Mouse (Mus musculus) embryonic facial prominence, embryonic 13.5 days (tissue): ENCODE results near the gene Sptlc2. TPM values are rescaled to one million over a fixed set of nuclear protein-coding genes. Genes with fewer than 3 reads are reported as not detected.
"Not testable (repeated sequence)": the region's sequence is repeated elsewhere in the genome, so short reads cannot be mapped to it uniquely, and the experiment has no call there.

Experiments
- ATAC-seq: fragments of 200-750 bp; cut with Nextera tagmentation; 2 replicates; pipeline ENCODE4 v1.8.0; 2017; ENCODE audit warnings: low read depth; ENCODE audit not compliant: insufficient number of reproducible peaks, insufficient read depth, low FRiP score, low TSS enrichment
- H3K27ac ChIP-seq: fragments of 300-500 bp; sonication (generic); 2 replicates; pipeline ENCODE4 v1.5.1; 2015; ENCODE audit warnings: moderate library complexity, mild to moderate bottlenecking, inconsistent platforms
- H3K27me3 ChIP-seq: fragments of 300-500 bp; sonication (generic); 2 replicates; pipeline ENCODE4 v1.6.1; 2015; ENCODE audit warnings: mild to moderate bottlenecking, inconsistent platforms
- H3K36me3 ChIP-seq: fragments of 300-500 bp; sonication (generic); 2 replicates; pipeline ENCODE4 v1.6.1; 2015; ENCODE audit warnings: mild to moderate bottlenecking, inconsistent platforms
- H3K4me1 ChIP-seq: fragments of 300-500 bp; sonication (generic); 2 replicates; pipeline ENCODE4 v1.6.1; 2015; ENCODE audit warnings: inconsistent platforms
- H3K4me2 ChIP-seq: fragments of 300-500 bp; sonication (generic); 2 replicates; pipeline ENCODE4 v1.6.1; 2015; ENCODE audit warnings: moderate library complexity, mild to moderate bottlenecking, inconsistent platforms
- H3K4me3 ChIP-seq: fragments of 300-500 bp; sonication (generic); 2 replicates; pipeline ENCODE4 v1.5.1; 2015; ENCODE audit warnings: mild to moderate bottlenecking, inconsistent platforms
- H3K9ac ChIP-seq: fragments of 300-500 bp; sonication (generic); 2 replicates; pipeline ENCODE4 v1.6.1; 2015; ENCODE audit warnings: mild to moderate bottlenecking, inconsistent platforms
- H3K9me3 ChIP-seq: fragments of 300-500 bp; sonication (generic); 2 replicates; pipeline ENCODE4 v1.6.1; 2016; ENCODE audit warnings: inconsistent platforms
- WGBS: fragments of 180-500 bp; shearing (Covaris S2); methylation state at CpG from one replicate; pipeline ENCODE4 v1.1.7; 2015; ENCODE audit warnings: mixed read lengths; 5-methylcytosine and 5-hydroxymethylcytosine counted together
- polyA plus RNA-seq: library from polyadenylated mRNA; unstranded; fragments of >200 nt; fragmentation: Nextera tagmentation; extraction: Ambion mirVana; gene quantifications from 2 replicates; pipeline ENCODE4 v1.2.1, GENCODE M21; 2015

Gene Sptlc2
- polyA plus RNA-seq, 1 experiment from 2014 or later, result 76.3 TPM

- Histone ChIP-seq H3K36me3 (peaks cover 15% of the 10 kb centered on the region; the same call in 1 of the 2 replicates), H3K27me3 (no peaks in the 10 kb centered on the region), H3K4me1 (peaks cover 21% of the 10 kb centered on the region; the same call in 1 of the 2 replicates), H3K4me3 (no peak overlapping the region), H3K9ac (no peak overlapping the region), H3K9me3 (no peaks in the 10 kb centered on the region), H3K27ac (no peak overlapping the region), H3K4me2 (no peak overlapping the region)
- ATAC-seq, result no peak
- WGBS, result 51% methylated on average over 4 of the region's 4 CpGs
Measured at GRCm38 (mm10) chr12:87328025-87328424, 60.1 kb downstream of the Sptlc2 start.

DNA sequence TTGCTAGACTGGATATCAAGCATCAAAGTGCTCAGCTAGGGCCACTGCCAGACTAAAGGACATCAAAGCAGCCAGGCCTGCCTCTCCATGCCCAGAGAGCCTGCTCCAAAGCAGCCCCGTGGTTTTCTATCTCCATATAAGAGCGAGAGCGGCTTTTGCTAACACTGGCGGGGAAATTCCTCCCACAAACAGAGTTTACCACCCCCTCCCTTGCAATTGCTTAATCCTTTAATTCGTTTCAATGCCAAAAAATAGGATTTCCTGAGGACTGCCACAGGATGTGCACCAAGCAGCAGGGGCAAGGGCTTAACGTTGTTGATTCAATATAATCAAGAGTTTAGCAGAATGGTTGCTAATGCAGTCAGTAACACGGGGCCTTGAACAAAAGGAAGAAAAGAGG lies 60.5 kb downstream of the Sptlc2 start:
- Histone ChIP-seq H3K4me2 (no peak overlapping the region), H3K4me3 (no peak overlapping the region), H3K9ac (no peak overlapping the region), H3K36me3 (peaks cover 15% of the 10 kb centered on the region; the same call in 1 of the 2 replicates), H3K9me3 (no peaks in the 10 kb centered on the region), H3K27me3 (no peaks in the 10 kb centered on the region), H3K4me1 (peaks cover 21% of the 10 kb centered on the region; the same call in 1 of the 2 replicates), H3K27ac (no peak overlapping the region)
- ATAC-seq, result no peak
- 17% methylated on average over 7 of the region's 7 CpGs for WGBS

GRCm38 (mm10) chr12:87325452-87325851 lies 62.7 kb downstream of the Sptlc2 start:
- no peak overlapping the region for H3K9ac ChIP-seq
- no peaks in the 10 kb centered on the region for H3K27me3 ChIP-seq
- no peaks in the 10 kb centered on the region for H3K9me3 ChIP-seq
- no peak overlapping the region for H3K4me3 ChIP-seq
- WGBS, result 93% methylated on average over 3 of the region's 3 CpGs
- H3K4me2 ChIP-seq, result no peak overlapping the region
- peaks cover 15% of the 10 kb centered on the region; the same call in 1 of the 2 replicates for H3K36me3 ChIP-seq
- no peak for ATAC-seq
- H3K4me1 ChIP-seq, result peaks cover 10% of the 10 kb centered on the region; the same call in 1 of the 2 replicates
- no peak overlapping the region for H3K27ac ChIP-seq

DNA sequence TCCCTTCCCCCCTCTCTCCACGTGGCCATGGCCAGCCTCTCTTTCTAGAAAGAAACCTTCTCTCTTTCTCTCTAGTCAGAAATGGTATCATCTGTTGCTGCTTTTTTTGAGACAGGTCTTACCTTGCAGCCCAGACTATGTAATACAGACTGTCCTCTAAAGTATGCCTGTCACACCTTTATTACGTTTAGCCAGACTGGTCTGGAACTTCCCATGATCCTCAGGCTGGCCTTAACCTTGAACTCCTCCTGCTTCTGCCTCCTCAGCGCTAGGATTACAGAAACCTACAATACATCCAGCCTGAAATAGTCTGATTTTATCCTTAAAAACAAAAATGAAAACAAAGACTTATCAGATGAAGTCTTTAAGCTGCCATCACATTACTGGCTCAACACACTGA lies 68.9 kb downstream of the Sptlc2 start:
- no peaks in the 10 kb centered on the region for H3K27me3 ChIP-seq
- no peak for ATAC-seq

DNA sequence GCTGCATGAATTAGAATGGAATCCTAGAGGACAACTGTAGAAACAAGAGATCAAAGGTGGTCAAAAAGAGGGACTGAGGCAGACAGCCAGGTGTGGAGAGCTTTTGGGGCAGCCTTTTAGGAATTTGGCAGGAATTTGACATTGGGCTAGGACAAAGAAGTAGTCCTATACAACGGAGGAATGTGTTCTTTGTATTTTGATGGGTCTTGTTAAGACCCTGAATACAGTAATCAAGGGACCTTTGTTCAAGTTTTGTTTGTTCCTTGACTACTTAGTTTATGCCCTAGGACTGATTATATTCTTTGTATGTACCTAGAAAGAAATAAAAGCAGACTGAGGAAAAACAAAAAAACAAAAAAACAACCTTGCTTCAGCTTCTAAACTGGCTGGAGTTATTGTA lies 70.2 kb downstream of the Sptlc2 start:
- no peak overlapping the region for H3K9ac ChIP-seq
- H3K9me3 ChIP-seq, result no peaks in the 10 kb centered on the region
- H3K4me1 ChIP-seq, result no peaks in the 10 kb centered on the region
- H3K4me2 ChIP-seq, result no peak overlapping the region
- H3K4me3 ChIP-seq, result no peak overlapping the region
- no peak for ATAC-seq
- no peaks in the 10 kb centered on the region for H3K27me3 ChIP-seq
- no peak overlapping the region for H3K27ac ChIP-seq
- peaks cover 9% of the 10 kb centered on the region; the same call in 1 of the 2 replicates for H3K36me3 ChIP-seq
- 75% methylated on average over 1 of the region's 1 CpGs for WGBS

More for the DNA sequence above, 68.9 kb downstream of the Sptlc2 start:
- 79% methylated on average over 3 of the region's 3 CpGs for whole genome bisulfite sequencing
- Histone ChIP-seq H3K27ac (no peak overlapping the region), H3K9ac (no peak overlapping the region), H3K4me3 (no peak overlapping the region), H3K4me2 (no peak overlapping the region), H3K4me1 (no peaks in the 10 kb centered on the region), H3K9me3 (no peaks in the 10 kb centered on the region), H3K36me3 (peaks cover 11% of the 10 kb centered on the region; the same call in 1 of the 2 replicates)

DNA sequence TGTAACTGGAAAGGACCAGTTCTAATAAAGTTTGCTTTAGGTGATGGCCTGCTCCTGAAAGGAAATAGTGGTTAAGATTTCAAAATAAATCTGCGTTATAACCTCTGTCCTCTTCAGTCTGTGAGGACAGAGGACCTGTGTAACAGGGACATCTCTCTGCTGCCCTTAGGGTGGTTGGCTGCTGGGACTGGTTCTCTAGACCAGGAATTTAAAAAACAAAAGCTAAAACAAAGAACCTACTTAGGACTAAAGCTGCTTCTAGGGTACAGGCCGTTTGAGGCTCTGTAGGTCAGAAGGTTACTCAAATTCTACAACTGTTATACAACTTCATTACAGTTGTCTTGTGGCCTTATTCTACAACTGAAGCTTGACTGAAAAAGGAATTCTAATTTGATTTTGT lies 75.1 kb downstream of the Sptlc2 start:
- Histone ChIP-seq H3K36me3 (peaks cover 40% of the 10 kb centered on the region), H3K4me2 (no peak overlapping the region), H3K27ac (no peak overlapping the region), H3K27me3 (no peaks in the 10 kb centered on the region), H3K9ac (no peak overlapping the region), H3K4me1 (no peaks in the 10 kb centered on the region), H3K4me3 (no peak overlapping the region), H3K9me3 (no peaks in the 10 kb centered on the region)
- 39% methylated on average over 2 of the region's 2 CpGs for WGBS
- no peak for ATAC-seq

- H3K27ac ChIP-seq, H3K4me2 ChIP-seq, H3K27me3 ChIP-seq, H3K9me3 ChIP-seq, H3K4me3 ChIP-seq, H3K9ac ChIP-seq, ATAC-seq, H3K4me1 ChIP-seq: not testable (repeated sequence)
- 55% methylated on average over 4 of the region's 4 CpGs for WGBS
- peaks cover 22% of the 10 kb centered on the region for H3K36me3 ChIP-seq
Measured at GRCm38 (mm10) chr12:87306584-87306844, 81.6 kb downstream of the Sptlc2 start.

GRCm38 (mm10) chr12:87305767-87306583 lies 82.2 kb downstream of the Sptlc2 start:
- no peak for ATAC-seq
- Histone ChIP-seq H3K36me3 (peaks cover 22% of the 10 kb centered on the region), H3K4me2 (no peak overlapping the region)

DNA sequence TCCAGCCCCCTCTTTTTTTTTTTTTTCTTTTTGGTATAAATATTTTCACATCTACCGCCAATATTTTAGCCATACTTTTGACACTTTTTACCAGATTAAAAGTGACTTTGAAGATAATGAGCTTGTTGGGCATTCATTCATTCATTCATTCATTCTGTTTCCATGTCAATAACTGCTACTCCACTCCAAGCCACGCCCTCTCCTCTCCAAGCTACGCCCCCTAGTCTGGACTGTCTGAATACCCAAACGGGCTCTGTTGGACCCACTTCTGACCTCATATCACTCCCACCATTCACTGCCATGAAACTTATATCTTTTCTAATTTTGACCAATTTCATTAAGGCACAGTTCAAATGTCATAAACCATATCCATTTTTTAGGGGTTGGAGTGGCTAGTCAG lies 87.0 kb downstream of the Sptlc2 start:
- Histone ChIP-seq H3K4me1 (peaks cover 11% of the 10 kb centered on the region; the same call in 1 of the 2 replicates), H3K27me3 (peaks cover 33% of the 10 kb centered on the region), H3K36me3 (no peaks in the 10 kb centered on the region), H3K9me3 (no peaks in the 10 kb centered on the region), H3K4me3 (no peak overlapping the region), H3K4me2 (no peak overlapping the region), H3K27ac (no peak overlapping the region), H3K9ac (no peak overlapping the region)
- 46% methylated on average over 4 of the region's 4 CpGs for whole genome bisulfite sequencing
- ATAC-seq, result no peak

More at GRCm38 (mm10) chr12:87305767-87306583, 82.2 kb downstream of the Sptlc2 start:
- H3K4me3 ChIP-seq, result no peak overlapping the region
- no peaks in the 10 kb centered on the region for H3K9me3 ChIP-seq
- WGBS, result 34% methylated on average over 13 of the region's 13 CpGs
- no peak overlapping the region for H3K27ac ChIP-seq
- 0 out of 2 replicates have a peak overlapping the region, but pooled peaks have one; percentile 16 for H3K9ac ChIP-seq
- H3K4me1 ChIP-seq, result no peaks in the 10 kb centered on the region
- peaks cover 4% of the 10 kb centered on the region; the same call in 1 of the 2 replicates for H3K27me3 ChIP-seq

- H3K4me2 ChIP-seq, result peak overlapping the region; percentile 99
- peak overlapping the region; percentile 77; the same call in 1 of the 2 replicates for H3K9ac ChIP-seq
- H3K27me3 ChIP-seq, result peaks cover 33% of the 10 kb centered on the region
- no peaks in the 10 kb centered on the region for H3K9me3 ChIP-seq
- peaks cover 11% of the 10 kb centered on the region; the same call in 1 of the 2 replicates for H3K4me1 ChIP-seq
- no peak overlapping the region for H3K27ac ChIP-seq
- peak overlapping the region; percentile 75 for H3K4me3 ChIP-seq
- WGBS, result under 1% methylated on average over 9 of the region's 9 CpGs
- no peaks in the 10 kb centered on the region for H3K36me3 ChIP-seq
- no peak for ATAC-seq
Measured at GRCm38 (mm10) chr12:87300441-87300690, 87.8 kb downstream of the Sptlc2 start.

DNA sequence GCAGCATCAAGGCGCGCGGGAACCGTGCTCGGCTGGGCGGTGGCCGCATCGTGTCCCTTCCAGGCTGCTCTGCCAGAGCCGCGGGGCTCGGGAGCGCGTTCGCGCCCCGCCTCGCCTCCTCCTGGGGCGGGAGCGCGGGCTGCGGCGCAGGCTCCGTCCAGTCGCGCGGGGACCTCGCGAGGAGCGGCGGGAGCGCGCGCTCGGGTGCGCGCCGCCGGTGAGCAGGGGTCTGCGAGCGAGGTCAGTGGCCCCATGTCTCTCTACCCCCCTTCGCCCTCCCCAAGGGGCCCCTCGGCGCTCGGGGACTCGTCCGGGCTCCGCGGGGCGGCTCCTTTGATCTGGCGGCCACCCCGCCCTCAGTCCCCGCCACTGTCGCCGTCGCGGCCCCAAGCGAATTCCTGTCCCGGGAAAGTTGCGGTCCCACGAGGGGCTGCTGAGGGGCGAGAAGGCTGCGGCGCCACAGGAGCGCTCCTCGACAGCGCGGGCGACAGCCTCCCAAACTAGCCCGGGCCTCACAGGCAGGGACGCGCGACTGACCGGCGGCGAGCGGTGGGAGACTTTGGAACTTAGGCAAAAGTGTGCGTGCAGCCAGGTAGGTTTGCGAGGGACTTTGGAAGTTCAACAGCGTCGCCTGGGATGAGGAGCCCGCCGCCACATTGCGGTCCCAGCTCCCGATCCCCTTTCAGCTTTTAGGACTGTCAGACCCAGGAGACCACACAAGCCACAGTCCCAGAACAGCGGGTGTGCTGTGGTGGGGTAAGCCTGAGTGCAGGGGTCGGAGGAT lies 88.3 kb downstream of the Sptlc2 start, which contains the start of gene Ism2:
Gene Ism2 (minus strand): TSS at position 49 of the 784 bp plus-strand sequence.
- Histone ChIP-seq H3K4me1 (peaks cover 11% of the 10 kb centered on the region; the same call in 1 of the 2 replicates), H3K27me3 (peaks cover 33% of the 10 kb centered on the region), H3K4me2 (peak within 1 kb of the TSS; percentile 99), H3K4me3 (peak within 1 kb of the TSS; percentile 75), H3K9ac (peak within 1 kb of the TSS; percentile 77), H3K9me3 (no peaks in the 10 kb centered on the region), H3K27ac (no peak within 1 kb of the TSS), H3K36me3 (no peaks in the 10 kb centered on the region)
- ATAC-seq, result no peak
- WGBS, result under 1% methylated on average over 86 of the region's 86 CpGs
